Mouse (Mus musculus) frontal cortex, postnatal 10 days (tissue): ENCODE measurements around the gene Rraga.

Experiments used
- DNase-seq, 2 experiments: peaks; one replicate each; pipeline ENCODE4 v3.0.0; 2022; ENCODE audit warnings: low spot score in 2 of 2, mixed read lengths in 1 of 2

Rraga gene

DNA sequence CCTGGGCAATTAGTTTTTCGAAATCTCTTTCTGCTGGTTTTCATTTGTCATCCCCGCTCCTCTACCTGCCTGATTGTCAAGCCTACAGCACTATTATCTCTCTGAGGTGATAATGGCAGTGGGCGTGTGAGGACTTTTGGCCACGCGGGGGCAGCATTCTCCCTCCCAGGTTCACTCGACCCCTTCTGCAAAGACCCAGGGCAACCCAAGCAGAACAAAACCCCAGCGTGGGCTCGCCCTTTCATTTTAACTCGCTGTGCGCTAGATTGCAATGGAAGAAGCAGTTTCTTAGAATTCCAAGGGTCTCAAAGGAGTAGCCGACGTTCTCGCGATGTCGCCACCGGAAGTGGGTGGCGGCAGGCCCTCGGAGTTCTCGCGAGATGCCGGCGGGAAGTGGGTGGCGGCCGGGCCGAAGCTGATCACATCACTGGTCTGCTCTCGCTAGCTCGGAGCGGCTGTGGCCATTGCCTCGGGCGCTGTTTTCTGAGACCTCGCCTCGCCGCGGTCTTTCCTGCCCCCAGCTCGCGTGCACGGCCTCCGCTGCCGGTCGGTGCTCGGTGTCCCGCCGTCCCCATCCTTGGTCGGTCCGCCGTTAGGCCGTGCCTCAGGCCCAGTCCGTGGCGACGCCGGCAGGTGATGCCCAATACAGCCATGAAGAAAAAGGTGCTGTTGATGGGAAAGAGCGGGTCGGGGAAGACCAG lies at the start of gene Rraga:
Rraga (plus strand) TSS at position 386 of the 701 bp plus-strand sequence.
- peak; percentile 93 to 95 for DNase-seq

GRCm38 (mm10) chr4:86527162-86528136 lies 48.0 kb upstream of the Rraga start:
- DNase-seq: no peak

DNA sequence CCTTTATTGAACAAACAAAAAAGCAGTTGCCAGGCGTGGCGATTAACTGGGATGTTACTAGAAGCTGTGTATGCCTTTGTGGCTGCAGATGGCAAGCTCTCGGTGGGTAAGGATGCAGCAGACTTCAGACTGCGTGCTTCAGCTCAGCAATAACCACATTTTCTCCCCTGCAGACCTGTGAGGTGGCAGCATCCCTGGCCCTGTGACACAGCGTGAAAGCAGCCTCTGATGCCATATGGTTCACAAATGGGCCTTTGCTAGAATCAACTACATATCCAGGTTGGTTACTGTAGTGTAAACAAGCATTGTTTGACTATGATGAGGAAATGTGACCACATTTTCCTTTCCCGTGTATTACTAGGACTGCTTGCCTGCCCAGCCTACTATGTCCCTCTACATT lies 46.3 kb upstream of the Rraga start:
- DNase-seq: no peak

- no peak for DNase-seq
Measured at GRCm38 (mm10) chr4:86533406-86534090, 41.9 kb upstream of the Rraga start.

DNA sequence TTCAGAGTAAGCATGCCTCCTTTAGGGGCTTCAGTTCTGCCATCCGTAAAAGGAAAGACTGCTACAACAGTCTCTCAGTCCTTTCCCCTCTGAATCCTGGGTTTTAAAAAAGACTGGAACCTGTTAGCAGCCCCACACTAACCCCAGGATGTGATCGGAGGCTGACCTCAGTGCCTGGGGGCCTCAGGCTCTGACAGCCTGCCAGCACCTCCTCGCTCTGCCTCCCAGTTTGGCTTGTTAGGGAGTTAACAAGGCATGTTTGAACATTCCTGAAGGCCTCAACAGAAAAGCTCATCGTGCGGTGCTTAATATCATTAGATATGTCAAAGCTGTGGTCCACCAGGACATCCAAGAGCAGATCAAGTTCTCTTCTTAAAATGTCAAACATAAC lies 41.4 kb upstream of the Rraga start:
- no peak for DNase-seq

DNA sequence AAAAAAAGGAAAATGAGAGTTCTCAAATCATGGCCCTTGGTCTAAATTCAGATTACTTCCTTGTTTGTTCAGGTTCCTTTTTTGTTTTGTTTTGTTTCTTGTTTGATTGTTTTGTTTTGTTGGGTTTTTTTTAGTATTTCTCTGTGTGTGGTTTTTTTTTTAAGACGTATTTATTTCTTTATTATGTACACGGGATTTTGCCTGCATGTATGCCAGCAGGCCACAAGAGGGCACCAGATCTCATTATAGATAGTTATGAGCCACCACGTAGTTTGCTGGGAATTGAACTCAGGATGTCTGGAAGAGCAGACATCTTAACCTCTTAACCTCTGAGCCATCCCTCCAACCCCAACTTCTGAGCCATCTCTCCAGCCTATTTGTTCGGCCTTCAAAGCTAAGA lies 37.5 kb upstream of the Rraga start:
- DNase-seq: no peak

- no peak for DNase-seq
Measured at GRCm38 (mm10) chr4:86538936-86539335, 36.5 kb upstream of the Rraga start.

- DNase-seq: no peak
Measured at GRCm38 (mm10) chr4:86541573-86541972, 33.9 kb upstream of the Rraga start.

DNA sequence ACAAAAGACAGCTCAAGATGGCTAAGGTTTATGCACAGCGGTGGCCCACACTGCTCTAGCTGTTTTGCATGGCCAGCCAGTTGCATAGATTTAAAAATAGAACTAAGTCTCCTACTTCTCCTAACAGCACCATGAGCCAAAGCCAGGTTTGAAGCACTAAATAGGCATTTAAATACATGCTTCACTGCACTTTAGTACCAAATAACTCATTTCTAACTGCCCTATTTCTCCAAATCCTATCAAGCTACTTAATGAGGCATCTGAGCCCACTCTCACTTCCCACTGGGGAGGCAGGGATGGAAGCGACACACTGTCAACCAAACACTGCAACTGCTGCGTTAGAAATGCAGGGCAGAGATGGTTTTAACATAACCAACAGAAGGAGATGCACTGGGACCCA lies 31.5 kb upstream of the Rraga start:
- no peak for DNase-seq

- no peak for DNase-seq
Measured at GRCm38 (mm10) chr4:86545615-86546014, 29.9 kb upstream of the Rraga start.

GRCm38 (mm10) chr4:86548332-86548731 lies 27.1 kb upstream of the Rraga start:
- no peak for DNase-seq

DNA sequence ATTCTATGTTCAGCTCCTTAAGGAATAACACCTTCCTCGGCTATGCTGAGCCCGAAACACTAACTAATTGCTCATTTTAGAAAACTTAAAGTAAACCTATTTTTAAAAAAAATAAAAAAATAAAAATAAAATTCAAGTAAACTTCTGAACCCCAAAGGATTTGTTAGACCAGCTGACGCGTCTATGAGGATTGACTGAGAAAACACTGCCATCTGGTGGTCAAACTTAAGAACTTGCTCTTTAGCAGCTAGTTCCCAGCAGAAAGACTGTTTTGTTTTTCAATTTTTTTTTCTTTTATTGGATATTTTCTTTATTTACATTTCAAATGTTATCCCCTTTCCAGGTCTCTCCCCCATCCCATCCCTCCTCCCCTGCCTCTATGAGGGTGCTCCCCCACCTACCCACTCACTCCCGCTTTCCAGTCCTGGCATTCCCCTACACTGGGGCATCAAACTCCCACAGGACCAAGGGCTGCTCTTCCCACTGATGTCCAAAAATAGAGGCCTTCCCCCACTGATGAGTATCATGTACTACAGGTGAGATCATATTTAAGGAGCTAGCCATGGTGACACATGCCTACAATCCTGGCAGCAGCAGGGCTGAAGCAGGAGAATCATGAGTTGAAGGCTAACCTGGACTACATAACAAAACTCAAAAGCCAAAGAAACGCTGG lies 20.3 kb upstream of the Rraga start:
- DNase-seq: no peak

DNA sequence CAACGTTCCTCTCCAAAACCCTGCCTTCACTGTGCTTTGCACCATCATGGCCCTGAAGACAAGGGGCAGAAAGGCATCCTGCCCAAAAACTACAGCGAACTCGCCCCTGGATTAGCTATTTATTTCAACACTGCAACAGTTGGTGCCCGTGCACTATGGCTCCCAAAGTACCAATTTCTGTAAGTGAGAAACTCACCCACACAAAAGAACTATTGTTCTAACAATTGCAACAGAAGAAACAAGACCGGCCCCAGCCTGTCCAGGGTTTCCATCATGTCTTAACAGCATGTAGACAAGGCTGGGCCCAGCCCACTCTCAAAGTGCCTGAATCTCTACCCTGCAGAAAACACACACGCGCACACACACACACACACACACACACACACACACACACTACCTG lies 18.1 kb upstream of the Rraga start:
- DNase-seq: no peak

DNA sequence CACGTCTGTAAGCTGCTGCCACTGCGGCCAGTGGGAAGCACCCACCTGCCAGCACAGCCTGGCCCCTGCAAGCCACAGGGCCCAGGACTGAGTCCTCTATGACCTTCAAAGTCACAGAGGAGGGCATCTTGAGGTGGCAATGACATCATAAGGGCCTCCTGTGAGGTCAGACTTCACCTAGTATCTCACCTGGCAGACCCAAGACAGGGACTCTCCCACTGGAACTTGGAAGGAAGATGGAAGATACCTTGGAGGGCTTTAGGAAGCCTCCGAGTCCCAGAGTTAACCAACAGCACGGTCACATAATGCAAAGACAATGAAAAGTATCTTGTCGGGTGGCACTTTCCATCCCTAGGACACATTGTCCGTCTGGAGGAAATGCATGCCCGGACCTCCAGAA lies 17.2 kb upstream of the Rraga start, which contains the start of gene Saxo1:
Saxo1 (minus strand) TSS at position 101 of the 400 bp plus-strand sequence.
- DNase-seq: no peak

DNA sequence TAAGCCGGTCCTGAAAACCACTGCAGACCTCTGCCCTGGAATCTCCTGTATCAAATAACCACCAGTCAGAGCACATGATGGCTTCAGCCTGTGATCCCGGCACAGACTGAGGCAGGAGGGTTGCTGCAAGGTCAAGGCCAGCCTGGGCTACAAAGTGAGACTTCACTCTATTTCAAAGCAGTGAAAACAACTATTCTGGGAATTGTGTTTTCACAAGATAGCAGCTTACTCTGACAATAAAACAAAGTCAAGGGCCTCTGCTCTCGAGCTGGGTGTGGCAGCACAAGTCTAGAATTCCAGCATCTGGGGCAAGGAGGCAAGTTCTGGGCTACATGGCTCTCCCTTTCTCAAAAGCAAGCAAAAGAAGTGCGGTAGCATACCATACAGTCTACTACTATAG lies 16.5 kb upstream of the Rraga start:
- DNase-seq: no peak

- no peak for DNase-seq
Measured at GRCm38 (mm10) chr4:86561061-86561460, 14.4 kb upstream of the Rraga start.

- DNase-seq: peak in 1 of 2 experiments; percentile 10
Measured at GRCm38 (mm10) chr4:86574939-86575282, 557 bp upstream of the Rraga start.

- DNase-seq: peak in 1 of 2 experiments; percentile 32
Measured at GRCm38 (mm10) chr4:86576120-86576541, 663 bp downstream of the Rraga start.

DNA sequence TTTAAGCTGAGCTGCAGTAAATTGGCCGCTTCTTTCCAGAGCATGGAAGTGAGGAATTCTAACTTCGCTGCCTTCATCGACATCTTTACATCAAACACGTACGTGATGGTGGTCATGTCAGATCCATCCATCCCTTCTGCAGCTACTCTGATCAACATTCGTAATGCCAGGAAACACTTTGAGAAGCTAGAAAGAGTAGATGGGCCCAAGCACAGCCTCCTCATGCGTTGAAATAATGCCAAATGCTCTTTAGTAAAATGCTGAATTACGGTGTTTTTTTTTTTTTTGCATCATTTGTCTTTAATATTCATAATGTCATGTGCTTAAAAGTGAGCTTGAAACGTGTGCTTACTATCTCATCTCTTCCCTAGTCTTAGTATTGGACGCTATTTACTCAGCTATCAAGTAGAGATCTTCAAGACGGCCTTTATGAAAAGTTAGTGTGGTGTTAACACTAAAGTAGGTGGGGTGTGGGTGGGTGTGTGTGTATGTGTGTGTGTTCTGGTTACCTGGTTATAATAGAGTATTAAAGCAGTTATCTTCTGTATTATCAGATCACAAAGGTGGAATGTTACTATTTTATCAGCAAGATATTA lies 1.3 kb downstream of the Rraga start:
- DNase-seq: no peak

GRCm38 (mm10) chr4:86580056-86580455 lies 4.6 kb downstream of the Rraga start:
- no peak for DNase-seq

- DNase-seq: no peak
Measured at GRCm38 (mm10) chr4:86580591-86580990, 5.1 kb downstream of the Rraga start.
